Mouse (Mus musculus): ENCODE measurements around the gene Nap1l5. TPM values are rescaled to one million over a fixed set of nuclear protein-coding genes. Genes with fewer than 3 reads are reported as not detected.

Gene Nap1l5
- polyA plus RNA-seq, 1 experiment = 0.09 TPM

DNA sequence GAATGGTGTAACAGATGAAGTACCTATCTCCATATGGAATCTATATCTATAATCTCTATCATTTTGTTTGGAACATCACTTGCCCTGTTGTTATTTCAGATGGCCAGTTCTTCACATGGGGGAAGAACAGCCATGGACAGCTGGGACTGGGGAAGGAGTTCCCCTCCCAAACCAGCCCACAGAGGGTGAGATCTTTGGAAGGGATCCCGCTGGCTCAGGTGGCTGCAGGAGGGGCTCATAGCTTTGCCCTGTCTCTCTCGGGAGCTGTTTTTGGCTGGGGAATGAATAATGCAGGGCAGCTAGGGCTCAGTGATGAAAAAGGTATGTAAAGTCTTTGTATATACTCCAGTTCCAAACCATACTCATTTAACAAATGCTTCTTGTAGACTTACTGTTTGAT lies 50.4 kb downstream of the Nap1l5 start:
- Histone ChIP-seq H3K27ac (ENCODE audit: control insufficient read depth, insufficient read depth, low read length) (no peak overlapping the region), H3K36me3 (ENCODE audit: control insufficient read depth, insufficient read depth, low read length) (peaks cover 50% of the 10 kb centered on the region), H3K4me1 (replicated peaks; ENCODE audit: control insufficient read depth, insufficient read depth, low read length) (no peaks in the 10 kb centered on the region), H3K27me3 (ENCODE audit: control insufficient read depth, insufficient read depth, low read length) (no peaks in the 10 kb centered on the region), H3K4me3 (ENCODE audit: control insufficient read depth, insufficient read depth, low read length) (no peak overlapping the region)
- DNase-seq = no peak
- no peak for TF ChIP-seq POLR2A (IDR thresholded peaks at IDR 0.05; ENCODE audit: control insufficient read depth, extremely low read depth, insufficient read depth, low read length, poor library complexity)
- TF ChIP-seq CTCF (IDR thresholded peaks at IDR 0.05; ENCODE audit: borderline replicate concordance, control insufficient read depth, extremely low read depth, insufficient read depth, low read length, poor library complexity) = no peak
- WGBS = 95% methylated on average over 2 of the region's 2 CpGs

DNA sequence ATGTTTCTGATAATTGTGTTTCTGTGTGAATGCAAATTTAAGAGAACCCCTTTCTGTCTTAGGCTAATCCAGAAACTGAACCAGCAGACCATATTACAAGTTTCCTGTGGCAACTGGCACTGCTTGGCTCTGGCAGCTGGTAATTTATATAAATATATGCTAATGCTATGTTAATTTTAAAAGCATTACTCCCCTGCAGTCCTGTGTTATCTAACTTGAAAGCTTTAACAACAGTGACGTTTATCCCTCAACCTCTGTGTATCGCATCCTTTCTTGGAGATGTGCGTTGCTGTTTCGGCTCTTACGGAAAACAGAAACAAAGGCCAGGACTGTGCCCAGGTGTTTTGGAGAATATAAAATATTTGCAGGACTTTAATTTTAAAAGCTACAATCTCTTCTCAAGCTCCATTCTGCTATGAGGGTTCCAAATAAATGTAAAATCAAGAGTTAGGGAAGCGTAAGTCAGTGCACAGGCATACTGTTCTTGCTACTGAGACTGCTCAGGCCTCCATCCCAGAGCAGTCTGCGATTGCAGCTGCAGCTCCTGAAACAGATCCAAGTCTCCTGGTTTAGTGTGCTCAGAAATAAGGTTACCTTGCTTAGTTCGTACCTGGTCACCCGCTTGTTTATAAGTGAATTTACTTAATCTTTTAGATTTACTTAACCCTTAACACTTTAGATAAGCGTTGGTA lies 51.1 kb downstream of the Nap1l5 start:
- TF ChIP-seq CTCF (IDR thresholded peaks at IDR 0.05; ENCODE audit: borderline replicate concordance, control insufficient read depth, extremely low read depth, insufficient read depth, low read length, poor library complexity) (no peak), POLR2A (IDR thresholded peaks at IDR 0.05; ENCODE audit: control insufficient read depth, extremely low read depth, insufficient read depth, low read length, poor library complexity) (no peak)
- Histone ChIP-seq H3K27me3 (ENCODE audit: control insufficient read depth, insufficient read depth, low read length) (no peaks in the 10 kb centered on the region), H3K36me3 (ENCODE audit: control insufficient read depth, insufficient read depth, low read length) (peaks cover 50% of the 10 kb centered on the region), H3K4me3 (ENCODE audit: control insufficient read depth, insufficient read depth, low read length) (no peak overlapping the region), H3K27ac (ENCODE audit: control insufficient read depth, insufficient read depth, low read length) (no peak overlapping the region), H3K4me1 (replicated peaks; ENCODE audit: control insufficient read depth, insufficient read depth, low read length) (no peaks in the 10 kb centered on the region)
- DNase-seq = no peak
- 96% methylated on average over 10 of the region's 10 CpGs for WGBS

Other genes with a start within 250 kb of the Nap1l5 start
- 73.5 and 95.9 TPM in 2 replicates for gene Herc3, start 75.6 kb downstream of the Nap1l5 start, polyA plus RNA-seq (2012; rRNA removed)
- gene Fam13a, start 117.5 kb upstream of the Nap1l5 start, polyA plus RNA-seq (2012; rRNA removed) = 2.3 and 2.6 TPM in 2 replicates